Mouse (Mus musculus): ENCODE results near the gene Psmg1.

DNA sequence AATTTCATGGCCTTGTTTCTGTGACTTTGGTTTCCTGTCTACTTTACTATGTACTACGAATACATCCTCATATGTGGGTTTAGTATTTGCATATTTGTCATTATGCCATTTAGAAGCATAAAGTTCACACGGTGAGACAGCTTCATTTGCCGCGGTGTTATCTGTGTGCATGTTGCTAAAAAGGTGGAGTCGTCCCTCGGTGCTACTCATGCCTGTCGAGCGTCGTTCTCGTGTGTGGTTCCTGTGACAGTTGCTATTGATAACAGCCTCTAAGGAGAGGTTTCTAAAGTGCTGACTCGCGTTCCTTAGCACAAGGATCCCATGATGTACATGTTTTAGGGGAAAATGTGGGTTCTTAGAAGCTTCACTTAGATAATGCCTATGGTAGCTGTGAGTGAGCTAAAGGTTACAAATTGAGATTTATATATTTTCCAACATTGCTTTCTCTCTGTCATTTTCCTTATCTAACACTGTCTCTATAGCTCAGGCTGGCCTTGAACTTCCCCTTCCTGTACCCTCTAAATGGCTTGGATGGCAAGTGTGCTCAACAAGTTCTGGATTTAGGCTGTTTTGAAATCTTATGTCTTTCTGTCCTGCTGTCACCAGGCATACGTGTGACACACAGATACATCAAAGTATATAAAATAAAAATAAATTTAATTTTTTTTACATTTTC is 41.7 kb upstream of the Psmg1 start:
- TF ChIP-seq CTCF (IDR thresholded peaks at IDR 0.05; ENCODE audit: low read depth, low read length), result no peak
- TF ChIP-seq POLR2A (IDR thresholded peaks at IDR 0.05; ENCODE audit: borderline replicate concordance, low read depth, low read length), result no peak

All from bone marrow macrophage, adult 2 months (primary cell).